Mouse (Mus musculus) thymus, postnatal 25 days (tissue): ENCODE measurements around the gene Dpy30.
A peak's percentile ranks its signal among the peaks of the same experiment; 100 is the strongest.
"Not testable (repeated sequence)": the region's sequence is repeated elsewhere in the genome, so short reads cannot be mapped to it uniquely, and the experiment has no call there.

Source experiments
- DNase-seq: peaks from one replicate; pipeline ENCODE4 v3.0.0; 2022

Dpy30 gene

DNA sequence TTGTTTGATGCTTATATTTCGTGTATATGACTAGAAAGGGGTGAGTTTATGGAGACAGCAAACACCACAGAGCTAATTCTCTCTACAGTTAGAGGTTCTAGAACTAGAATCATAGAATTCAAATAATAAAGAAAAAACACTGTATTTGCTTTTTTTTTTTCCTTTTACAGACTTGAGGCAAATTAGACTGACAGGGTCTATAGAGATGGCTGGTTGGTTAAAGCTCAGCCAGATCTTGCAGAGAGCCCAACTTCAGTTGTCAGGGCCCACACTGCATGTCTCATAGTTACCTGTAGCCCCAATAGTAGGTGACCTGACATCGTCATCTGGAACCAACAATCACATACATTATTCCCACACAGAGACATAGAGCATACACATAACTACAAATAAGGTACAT is at the start of gene Dpy30:
Dpy30 (minus strand) TSS at position 101 of the 400 bp plus-strand sequence.
- DNase-seq = no peak

DNA sequence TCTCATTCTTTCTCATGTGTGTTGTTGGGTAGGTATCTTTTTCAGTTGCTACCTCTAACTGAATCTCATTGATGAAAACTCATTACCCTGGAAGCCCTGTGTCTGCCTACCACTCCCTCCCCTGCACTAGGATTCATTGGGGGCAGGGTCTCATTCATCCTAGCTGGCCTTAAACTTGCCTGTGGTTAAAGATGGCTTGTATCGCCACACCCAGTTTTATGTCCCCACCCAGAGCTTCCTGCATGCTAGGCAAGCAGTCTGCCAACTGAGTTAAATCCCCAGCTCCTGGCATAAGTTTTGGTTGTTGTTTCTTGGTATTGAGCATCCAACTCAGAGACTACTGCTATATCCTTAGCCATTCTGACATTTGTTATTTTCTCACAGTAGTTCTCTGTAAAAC is 39.8 kb upstream of the Dpy30 start:
- DNase-seq = no peak

DNA sequence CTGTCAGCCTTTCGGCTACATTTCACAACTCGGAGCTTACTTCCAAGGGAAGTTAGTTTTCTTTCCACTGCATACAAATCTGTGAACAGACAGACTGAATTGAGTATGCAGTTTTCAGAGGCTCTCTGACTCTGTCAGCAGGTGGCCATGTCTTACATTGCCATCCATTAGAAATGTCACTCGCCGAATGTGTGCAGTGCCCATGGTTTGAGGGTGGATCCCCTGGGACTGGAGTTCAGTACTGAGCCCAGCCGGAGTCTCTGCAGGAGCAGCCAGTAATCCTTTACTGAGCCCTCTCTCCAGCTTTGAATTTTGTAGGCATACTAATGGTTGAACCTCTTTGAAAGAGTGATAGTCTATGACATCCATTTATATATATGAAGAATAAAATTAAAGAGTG is 17.4 kb upstream of the Dpy30 start:
- DNase-seq = no peak

DNA sequence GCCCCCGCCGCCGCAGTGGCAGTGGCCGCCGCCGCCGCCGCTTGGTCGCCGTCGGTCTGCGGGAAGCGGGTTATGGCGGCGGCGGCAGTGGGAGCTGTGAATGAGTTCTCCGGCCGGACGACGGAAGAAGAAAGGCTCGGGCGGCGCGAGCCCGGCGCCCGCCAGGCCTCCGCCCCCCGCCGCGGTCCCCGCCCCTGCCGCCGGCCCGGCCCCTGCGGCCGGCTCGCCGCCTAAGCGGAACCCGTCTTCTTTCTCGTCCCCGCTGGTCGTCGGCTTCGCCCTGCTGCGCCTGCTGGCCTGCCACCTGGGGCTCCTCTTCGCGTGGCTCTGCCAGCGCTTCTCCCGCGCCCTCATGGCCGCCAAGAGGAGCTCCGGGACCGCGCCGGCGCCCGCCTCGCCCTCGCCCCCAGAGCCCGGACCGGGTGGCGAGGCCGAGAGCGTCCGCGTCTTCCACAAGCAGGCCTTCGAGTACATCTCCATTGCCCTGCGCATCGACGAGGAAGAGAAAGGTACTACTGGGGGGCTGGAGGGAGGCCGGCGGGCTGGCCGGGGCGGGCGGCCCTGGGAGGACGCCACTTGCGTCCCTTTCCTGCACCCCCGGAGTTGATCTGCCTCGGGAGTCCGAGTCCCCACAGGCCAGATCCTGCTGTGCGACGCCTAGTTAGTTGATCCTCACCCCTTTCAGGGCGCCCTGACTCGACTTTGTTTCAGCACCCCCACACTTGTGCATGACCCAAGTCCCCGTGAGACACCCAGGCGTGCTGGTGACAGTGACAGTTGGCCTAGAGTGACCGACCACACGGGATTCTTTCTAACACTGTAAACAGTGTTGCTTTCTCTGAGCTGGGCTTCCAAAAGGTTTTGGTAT is 15.4 kb upstream of the Dpy30 start, which contains the start of gene Spast:
Spast (plus strand) TSS at position 51 of the 868 bp plus-strand sequence.
- DNase-seq = peak; percentile 69

DNA sequence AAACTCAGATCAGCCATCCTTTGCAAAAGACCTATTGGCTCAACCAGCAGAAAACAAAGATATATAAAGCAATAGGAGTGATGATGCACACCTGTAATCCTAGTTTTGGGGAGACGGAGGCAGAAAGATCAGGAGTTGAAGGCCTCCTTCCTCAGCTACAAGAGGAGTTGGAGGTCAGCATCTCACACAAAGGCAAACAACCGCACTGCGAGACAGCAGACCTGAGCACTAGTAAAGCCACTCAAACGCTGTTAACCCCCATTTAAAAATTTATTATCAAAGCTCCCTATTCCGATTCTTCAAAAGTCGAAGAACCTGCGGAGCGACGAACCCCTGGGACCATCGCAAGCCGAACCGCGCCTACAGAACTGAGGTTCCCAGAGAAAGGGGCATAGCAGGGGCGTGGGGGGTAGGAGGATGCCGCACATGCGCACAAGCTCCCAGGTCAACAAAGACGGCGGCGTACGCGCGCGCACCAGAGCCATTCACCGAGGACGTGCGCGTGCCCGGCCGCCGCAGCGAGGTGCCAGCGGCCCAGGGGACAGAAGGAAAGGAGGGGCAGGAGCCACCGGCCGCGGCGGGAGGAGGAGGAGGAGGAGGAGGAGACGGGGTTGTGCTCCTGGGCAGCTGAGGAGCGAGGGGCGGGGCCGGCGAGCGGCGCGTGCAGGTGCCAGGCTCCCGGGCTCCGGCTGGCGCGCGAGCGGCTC is 14.6 kb upstream of the Dpy30 start:
- peak; percentile 95 for DNase-seq

DNA sequence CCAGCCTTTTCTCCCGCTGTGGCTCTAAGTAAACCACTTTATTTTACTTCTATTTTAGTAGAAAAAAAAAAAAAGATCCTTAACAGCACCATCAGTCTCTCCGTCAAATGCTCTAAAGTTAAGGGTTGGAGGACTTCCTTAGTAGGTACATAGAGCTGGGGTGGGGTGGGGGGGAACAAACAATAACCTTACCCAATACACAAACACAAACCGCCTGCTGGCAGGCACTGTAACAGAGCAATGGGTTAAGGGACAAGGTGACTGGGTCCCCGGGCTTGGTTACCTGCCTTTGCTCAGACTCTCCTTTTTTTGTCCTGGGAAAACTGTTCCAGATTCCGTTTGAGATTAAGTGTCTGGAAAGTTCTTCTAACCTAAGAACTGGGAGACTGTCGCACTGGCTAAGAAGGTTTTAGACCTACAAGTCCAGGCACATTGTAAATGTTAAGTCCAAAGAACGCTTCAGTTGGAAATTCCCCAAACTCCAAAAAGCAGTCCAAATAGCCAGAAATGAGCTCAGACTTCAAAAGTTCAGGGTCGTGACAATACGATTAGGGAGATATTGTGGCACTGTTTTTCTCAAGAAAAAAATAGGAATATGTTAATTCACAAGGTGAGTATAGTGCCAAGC is 7.4 kb upstream of the Dpy30 start:
- DNase-seq = no peak

DNA sequence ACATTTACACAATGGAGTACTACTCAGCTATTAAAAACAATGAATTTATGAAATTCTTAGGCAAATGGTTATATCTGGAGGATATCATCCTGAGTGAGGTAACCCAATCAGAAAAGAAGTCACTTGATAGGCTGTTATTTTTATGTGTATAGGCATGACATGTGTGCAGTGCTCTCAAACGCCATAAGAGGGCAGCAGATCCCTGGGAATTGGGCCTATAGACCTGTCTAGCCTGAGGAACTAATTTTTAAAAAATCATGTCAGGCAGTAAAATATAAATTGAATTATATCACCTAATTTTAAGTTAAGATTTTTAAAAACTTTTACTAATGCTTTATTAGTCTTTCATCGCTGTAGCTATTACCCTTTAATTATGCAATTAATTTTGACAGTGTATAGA is 4.4 kb upstream of the Dpy30 start:
- peak; percentile 64 for DNase-seq

DNA sequence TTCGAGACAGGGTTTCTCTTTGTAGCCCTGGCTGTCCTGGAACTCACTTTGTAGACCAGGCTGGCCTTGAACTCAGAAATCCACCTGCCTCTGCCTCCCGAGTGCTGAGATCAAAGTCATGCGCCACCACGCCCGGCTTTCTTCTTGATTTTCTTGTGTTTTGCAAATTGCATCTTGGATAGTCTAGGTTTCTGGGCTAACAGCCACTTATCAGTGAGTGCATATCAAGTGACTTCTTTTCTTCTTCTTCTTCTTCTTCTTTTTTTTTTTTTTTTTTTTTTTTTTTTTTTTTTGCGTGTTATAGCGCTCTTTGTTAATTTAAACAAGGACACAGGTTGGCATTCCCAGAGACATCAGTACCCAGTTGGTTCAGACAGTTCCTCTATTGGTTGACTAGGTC is 3.5 kb upstream of the Dpy30 start:
- not testable (repeated sequence) for DNase-seq

DNA sequence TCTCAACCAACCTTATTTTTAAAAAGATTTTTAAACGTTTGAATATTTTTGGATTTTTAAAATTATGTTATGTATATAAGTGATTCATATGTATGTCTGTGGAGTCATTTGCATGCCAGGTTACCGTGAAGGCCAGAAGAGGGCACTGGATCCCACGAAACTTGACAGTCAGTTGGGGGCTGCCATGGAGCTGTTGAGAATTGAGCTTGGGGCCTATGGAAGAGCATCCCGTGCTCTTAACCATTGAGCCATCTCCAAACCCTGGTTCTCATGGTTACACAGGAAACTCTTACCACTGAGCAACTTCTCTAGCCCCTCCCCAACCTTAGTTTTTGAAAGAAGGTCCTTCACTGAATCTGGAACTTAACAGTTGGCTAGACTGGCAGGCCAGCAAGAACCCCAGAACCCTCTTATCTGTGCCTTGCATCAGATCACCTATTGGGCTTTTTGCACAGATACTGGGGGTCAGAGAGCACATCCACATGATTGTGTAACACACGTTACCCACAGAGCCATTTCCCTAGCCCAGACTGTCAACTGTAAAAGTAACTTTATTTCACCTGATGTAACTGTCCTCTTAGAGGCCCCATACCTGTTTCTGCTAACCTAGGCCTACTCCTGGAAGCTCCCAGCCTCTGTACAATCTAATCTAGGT is 1.2 kb downstream of the Dpy30 start:
- DNase-seq = peak; percentile 42

DNA sequence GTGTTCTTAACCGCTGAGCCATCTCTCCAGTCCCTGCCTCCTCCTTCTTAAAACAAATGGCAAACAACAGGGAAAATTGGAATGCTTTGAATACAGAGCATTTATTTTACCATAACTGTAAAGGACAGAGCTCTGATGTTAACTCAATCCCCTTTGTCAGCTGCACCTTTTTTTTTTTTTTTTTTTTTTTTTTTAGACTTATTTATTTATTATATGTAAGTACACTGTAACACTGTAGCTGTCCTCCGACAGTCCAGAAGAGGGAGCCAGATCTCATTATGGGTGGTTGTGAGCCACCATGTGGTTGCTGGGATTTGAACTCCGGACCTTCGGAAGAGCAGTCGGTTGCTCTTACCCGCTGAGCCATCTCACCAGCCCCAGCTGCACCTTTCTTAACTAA is 5.0 kb downstream of the Dpy30 start:
- no peak for DNase-seq

DNA sequence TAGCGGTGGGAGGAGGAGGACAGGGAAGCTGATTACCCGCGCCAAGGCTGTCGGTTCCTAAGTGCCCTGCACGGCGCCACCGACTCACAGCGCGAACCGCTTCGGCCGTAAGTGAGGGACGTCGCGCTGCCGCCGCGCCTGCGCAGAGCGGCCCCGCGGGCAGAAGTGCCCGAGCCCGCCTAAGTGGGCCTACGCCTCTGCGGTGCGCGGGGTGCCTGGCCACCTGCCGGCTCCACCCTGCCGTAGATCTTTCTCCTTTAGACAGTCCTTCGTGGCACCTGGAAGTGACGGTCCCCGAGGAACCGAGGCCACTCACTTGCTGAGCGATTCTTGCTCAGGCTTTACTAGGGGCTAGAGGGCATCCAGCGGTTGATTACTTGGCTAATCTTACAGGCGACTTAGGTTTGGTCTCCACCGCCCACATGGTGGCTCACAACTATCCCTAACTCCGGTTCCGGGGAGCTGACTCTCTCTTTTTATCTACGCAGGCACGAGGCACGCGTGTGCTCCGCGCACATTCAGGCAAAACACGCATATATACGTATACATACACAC is 7.4 kb downstream of the Dpy30 start:
- DNase-seq = peak; percentile 89

DNA sequence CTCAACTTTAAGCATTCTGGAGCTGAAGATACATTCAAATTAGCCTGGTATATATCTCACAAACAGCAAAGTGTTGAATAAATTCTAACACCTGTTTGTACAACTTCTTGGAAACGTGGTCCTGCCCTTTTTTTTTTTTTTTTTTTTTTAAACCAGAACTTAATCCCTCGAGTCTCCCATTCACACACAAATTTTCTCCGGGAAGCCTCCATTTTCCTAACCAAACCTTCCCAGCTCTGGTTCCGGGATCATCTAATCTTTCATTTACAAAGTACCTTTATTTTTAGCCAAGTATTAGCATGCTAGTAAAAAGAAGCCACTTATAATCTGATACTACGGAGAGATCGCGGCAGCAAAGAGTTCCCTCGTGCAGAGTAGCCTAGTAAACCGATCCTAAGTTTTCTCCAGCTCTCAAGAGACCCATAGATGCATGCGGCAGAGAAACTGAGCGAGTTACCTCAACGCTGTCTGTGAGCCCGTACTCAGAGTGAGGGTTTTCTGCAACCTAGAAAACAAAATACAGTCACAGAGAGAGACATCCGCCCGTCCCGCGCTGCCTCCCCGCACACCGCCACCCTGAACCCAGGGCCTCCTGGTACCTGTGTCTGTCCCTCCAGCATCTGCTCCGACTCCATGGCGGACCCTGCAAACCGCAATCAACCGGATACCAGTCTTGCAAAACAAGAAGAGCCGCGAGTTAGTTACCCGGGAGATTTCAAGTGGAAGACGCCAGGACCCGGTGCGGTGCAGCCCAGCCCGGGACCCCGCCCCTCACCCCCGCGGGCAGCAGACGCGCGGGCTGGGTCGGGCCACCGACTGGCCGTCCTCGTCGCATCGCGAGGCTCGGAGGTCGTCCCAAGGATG is 8.1 kb downstream of the Dpy30 start:
- no peak for DNase-seq

DNA sequence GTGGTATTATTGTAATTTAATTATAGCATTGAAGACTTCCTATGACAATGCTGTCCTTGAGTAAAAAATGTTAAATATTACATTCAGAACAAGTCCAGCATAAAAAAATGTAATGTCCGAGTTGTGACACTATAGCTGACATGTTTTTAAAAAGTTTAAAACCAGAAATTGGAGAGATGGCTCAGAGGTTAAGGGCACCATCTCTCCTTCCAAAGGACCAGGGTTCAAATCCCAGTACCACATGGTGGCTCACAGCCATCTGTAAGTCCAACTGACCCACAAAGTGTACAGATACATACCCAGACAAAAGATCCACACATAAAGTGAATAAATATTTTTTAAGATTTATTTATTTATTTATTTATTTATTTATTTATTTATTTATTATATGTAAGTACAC is 17.7 kb downstream of the Dpy30 start:
- no peak for DNase-seq

DNA sequence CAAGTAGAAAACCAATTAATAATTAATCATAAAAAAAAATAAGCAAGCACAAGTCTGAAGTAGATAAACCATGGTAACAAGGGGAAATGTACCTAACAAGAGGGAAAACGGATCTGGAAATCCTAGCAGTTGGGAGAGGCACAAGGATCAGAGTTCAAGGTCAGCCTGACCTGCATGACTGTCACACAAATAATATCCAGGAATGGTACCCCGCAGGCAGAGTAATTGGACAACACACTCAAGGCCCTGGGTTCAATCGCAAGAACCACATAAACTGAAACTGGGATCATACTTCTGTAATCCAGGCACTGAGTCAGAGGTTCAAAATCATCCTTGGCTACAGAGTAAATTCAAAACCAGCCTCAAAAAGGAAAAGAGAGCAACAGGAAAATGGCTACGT is 18.1 kb downstream of the Dpy30 start:
- DNase-seq = no peak

DNA sequence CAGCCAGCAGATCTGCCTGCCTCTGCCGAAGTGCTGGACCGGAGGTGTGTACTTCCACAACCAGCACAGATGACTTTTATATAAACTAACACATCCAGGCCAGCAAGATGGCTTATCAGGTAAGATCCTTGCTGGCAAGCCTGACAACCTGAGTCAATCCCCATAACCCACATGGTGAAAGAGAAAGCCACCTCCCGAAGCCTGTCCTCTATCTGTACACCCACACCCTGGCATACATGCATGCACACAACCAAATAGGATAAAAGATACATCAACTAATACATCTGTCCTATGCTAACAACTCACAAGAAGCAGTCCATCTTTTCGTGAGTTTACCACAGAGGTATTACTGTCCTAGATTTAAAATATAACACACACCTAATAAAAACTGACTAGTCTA is 19.7 kb downstream of the Dpy30 start:
- DNase-seq = no peak

DNA sequence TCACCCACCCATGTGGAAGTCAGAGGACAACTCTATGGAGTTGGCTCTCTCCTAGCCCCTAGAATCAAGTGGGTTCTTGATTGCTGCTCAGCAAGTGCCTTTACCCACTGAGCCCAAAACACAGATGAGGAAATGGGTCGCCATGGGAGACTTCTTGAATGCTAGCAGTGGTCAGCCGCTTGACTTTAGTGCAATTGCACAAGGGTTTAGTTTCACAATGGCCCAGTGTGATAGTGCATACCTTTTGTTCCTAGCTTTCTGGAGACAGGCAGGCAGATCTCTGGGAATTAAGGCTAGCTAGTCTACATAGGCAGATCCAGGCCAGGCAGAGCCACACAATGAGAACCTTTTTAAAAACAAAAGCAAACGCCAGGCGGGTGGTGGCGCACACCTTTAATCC is 23.7 kb downstream of the Dpy30 start:
- DNase-seq = no peak

DNA sequence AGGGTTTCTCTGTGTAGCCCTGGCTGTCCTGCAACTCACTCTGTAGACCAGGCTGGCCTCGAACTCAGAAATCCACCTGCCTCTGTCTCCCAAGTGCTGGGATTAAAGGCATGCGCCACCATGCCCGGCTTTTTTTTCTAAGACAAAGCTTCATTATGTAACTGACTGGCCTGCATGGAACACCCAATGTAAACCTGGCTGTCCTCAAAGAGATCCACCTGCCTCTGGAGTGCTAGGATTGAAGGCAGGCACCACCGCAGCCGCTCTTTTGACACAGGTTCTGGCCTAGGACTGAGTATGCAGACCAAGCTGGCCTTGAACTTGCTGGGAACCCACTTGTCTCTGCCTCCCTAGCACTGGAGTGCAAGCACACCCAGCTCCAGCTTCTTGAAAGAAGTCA is 26.8 kb downstream of the Dpy30 start:
- DNase-seq = not testable (repeated sequence)

DNA sequence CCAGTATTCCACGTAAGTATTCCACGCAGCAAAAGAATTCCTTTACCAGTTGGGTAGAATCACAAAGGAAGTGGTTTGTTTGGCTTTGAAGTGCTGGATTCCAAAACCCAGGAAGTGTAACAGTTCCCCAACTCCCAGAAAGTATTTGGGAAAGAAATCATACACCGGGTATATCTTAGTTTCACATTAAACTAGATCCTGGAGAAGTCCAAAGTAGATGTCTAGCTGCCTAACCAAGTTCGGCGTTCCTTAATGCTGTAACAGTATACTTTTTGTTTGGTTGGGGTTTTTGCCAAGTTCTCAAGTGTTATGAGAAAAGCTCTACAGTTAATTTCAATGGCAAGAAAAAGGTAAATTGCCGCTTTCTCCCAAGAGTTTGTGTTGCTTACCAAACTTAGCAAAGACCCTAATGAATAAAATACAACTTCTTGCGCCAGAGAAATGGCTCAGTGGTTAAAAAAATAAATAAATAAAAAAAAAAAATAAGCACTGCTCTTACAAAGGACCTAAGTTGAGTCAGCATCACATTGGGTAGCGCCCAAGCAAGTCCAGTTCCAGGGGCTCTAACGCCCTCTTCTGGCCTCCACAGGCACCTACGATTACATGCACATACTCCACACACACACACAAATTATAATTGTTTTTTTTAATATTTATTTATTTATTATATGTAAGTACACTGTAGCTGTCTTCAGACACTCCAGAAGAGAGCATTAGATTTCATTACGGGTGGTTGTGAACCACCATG is 27.5 kb downstream of the Dpy30 start:
- no peak for DNase-seq

DNA sequence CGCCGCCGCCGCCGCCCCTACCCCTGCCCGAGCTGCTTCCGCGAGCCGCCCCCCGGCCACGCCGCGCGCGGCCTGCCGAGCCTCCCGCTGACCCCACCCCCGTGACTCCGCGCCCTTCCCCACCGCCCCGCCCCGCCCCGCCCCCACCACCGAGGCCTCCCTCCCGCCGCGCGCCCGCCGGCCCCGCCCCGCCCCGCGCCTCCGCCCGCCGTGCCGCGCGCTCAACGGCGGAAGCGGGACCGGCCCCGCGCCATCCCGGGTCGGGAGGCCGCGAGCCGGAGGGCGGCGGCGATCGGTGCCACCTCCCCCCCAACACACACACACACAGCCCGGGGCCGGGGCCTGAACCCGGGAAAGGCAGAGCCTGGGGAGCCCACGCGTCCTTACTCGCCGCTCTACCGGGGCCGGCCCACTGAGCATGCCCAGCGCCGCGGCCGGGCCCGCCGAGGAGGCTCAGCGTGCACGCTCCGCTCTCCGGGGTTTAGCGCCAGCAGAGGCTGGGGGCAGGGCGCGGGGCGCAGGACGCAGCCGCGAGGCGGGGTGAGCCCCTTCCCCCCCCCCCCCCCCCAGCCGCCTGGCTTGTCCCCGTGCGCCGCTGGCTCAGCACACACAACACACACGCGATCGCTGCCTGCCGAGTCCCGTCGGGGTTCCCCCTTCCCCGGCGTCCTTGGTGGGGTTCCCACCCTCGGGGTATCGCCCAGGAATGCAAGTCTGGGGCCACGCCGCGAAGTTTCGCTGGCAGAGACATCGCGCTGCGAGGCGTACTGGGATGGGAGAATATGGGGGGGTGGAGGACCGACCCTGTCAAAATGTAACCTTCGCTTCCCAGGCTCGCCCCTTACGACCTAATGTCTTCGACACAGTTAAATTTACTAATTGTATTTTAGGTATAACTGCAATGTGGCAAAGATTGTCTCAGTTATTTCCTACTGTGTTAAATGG is 28.4 kb downstream of the Dpy30 start, which contains the start of gene Memo1:
Memo1 (minus strand) TSS at position 496 of the 945 bp plus-strand sequence.
- DNase-seq = peak; percentile 86
